Mouse (Mus musculus) layer of hippocampus, adult 2 months (tissue): ENCODE measurements around the gene Cdkn2aip. TPM values are rescaled to one million over a fixed set of nuclear protein-coding genes. Genes with fewer than 3 reads are reported as not detected.

Experiments
- DNase-seq, 2 experiments: peaks; one replicate each; pipeline ENCODE4 v3.0.0; 2022; ENCODE audit warnings: low spot score in 2 of 2
- H3K27ac ChIP-seq: fragments of 200-600 bp; 2 replicates; pipeline ENCODE4 v1.8.1; 2022
- H3K4me3 ChIP-seq: fragments of 200-600 bp; 2 replicates; pipeline ENCODE4 v1.8.1; 2022; ENCODE audit warnings: mild to moderate bottlenecking
- CTCF ChIP-seq: fragments of 200-600 bp; conservative IDR thresholded peaks from 2 replicates; pipeline ENCODE4 v1.8.1; 2022; ENCODE audit warnings: antibody characterized with exemption, mild to moderate bottlenecking, moderate library complexity
- total RNA-seq, 2 experiments: library from RNA; stranded (reverse); gene quantifications; 2 replicates each; pipeline ENCODE4 v1.2.3; 2021

Cdkn2aip gene
- total RNA-seq, 2 experiments from 2014 or later = 14.3 to 17.2 TPM

DNA sequence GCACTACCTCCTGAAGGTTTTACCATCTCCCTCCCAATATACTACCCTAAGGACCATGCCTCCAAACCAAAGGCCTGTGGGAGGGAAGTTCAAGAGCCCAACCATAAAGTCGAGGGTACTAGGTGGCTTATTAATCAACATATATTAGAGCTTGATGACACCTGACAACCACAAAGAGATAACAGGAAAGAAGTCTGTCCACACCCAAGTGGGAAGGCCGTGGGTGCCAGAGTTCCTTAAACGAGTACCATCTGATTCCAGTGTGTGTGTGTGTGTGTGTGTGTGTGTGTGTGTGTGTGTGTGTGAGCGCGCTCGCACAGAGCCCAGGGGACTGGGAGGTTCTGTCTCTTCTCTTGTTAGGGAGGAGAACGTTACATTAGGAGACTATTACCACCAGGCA is 15.6 kb upstream of the Cdkn2aip start:
- no peak for TF ChIP-seq CTCF
- DNase-seq = no peak
- H3K4me3 ChIP-seq = no peak overlapping the region
- no peak overlapping the region for H3K27ac ChIP-seq

DNA sequence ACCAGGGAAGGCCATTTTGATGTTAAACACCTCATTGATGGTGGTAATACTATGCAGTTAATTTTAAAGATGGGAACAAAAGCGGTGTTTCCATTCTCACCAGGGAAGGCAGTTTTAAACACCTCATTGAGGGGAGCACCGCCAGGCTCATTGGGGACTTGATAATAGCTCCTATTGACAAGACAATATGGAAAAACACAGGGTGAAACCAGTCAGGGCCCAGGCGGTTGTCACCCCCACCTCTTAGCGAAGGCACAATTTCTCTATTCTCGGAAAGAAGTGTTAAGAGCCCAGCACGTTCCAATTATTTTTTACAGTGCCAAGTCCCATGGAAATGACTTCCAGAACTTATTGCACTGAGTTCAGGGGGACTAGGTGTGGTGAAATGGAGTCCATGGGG is 13.2 kb upstream of the Cdkn2aip start:
- no peak for TF ChIP-seq CTCF
- no peak overlapping the region for H3K27ac ChIP-seq
- DNase-seq = no peak

DNA sequence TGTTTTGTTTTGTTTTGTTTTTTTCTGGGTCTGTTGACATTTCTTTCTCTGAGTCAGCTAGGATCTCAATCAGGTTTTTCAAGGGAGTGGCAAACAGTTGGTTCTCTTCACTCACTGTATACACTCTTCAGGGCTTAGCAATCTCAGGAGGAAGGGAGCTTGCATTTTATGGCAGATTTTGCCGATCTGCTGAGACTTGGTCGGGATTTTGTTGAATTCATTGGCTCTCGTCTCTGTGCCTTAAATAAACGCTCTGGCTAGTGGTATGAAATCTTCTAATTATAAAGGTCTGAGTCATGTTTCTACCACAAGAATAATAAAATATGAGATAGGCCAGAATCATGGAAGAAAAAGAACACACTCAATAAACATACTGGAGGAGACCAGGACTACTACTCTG is 7.9 kb upstream of the Cdkn2aip start:
- TF ChIP-seq CTCF = no peak
- DNase-seq = no peak
- Histone ChIP-seq H3K4me3 (no peak overlapping the region), H3K27ac (no peak overlapping the region)

More for the DNA sequence above, 13.2 kb upstream of the Cdkn2aip start:
- H3K4me3 ChIP-seq = no peak overlapping the region

DNA sequence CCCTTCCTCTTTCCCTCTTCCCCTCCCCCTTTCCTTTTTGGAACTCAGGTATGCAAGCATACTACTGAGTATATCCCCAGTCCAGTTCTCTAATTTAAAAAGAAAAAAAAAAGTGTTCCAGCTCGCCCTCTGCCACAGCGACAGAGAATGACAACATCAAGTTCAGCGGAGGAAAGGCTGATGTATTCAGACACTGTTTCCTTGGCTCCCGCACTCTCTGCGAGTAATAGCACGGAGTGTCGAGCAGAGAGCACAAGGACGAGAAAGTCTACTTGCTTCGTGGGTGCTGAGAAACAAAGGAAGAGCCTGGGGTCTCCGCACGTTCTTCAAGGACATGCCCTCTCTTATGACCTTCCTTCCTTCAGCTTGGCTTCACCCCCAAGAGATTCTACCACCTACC is 4.9 kb upstream of the Cdkn2aip start:
- TF ChIP-seq CTCF = peak; percentile 30; the same call in 1 of the 2 replicates
- no peak for DNase-seq
- H3K4me3 ChIP-seq = no peak overlapping the region
- H3K27ac ChIP-seq = no peak overlapping the region

DNA sequence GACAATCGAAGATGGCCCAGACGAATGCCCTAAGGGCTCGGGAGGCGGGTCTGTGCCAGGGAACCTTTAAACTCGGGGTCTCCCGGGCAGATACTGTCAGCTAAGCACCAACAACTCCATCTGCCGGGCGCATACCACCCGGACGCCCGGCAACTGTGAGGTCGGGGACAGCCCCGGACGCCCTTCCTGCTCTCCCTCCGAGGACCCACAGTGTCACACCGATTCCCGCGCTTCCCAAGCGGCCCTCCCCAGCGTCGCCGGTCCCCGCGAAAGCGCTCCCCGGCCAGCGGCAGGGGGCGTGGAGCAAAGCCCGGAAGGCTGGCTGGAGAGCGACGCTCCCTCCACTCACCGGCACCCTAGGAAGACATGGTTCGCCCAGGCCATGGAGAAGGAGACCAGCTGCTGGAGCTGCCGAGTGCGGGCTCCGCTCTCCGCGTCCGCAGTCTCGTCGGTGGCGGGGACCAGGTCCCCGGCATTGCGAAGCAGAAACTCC is 515 bp downstream of the Cdkn2aip start:
- TF ChIP-seq CTCF = peak; percentile 34
- Histone ChIP-seq H3K4me3 (peak overlapping the region; percentile 77), H3K27ac (peak overlapping the region; percentile 99)
- DNase-seq = peak in 1 of 2 experiments; percentile 23

DNA sequence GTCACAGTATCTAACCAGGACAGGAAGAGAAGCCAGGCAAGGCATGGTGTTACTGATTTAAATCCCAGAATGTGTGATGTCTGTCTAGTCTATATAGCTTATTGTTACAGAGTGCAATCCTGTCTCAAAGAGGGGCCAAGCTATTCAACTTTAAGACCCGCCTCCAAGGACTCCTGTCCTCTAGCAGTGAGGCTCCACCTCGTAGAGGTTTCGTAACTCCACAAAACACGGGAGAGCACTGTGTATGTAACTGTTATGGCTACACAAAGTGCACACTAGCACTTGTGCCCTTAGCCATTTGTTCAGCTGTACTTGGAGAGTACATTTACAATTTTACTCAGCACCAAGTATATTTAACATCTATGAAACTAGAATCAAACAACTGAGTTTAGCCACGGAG is 5.6 kb downstream of the Cdkn2aip start:
- DNase-seq = no peak
- no peak overlapping the region for H3K27ac ChIP-seq
- no peak overlapping the region for H3K4me3 ChIP-seq
- no peak for TF ChIP-seq CTCF

DNA sequence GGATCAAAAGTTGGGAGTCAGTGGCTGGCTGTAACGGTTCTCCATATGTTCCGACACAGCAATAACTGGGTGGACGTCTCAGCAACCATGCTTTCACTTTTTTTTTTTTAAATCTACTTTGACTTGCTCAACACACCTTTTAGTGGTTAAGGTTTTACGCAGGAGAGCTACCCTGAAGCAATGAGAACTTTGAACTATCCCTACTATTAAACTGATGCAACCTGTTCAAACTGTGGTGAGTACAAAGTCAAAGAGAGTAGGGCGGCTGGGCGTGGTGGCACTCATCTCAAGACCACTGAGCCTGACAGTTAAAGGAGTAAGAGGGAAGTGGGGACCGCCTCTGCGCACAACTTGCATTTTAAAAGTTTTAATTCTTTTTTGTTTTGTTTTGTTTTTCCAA is 7.0 kb downstream of the Cdkn2aip start:
- no peak for DNase-seq
- Histone ChIP-seq H3K27ac (no peak overlapping the region), H3K4me3 (no peak overlapping the region)
- no peak for TF ChIP-seq CTCF

DNA sequence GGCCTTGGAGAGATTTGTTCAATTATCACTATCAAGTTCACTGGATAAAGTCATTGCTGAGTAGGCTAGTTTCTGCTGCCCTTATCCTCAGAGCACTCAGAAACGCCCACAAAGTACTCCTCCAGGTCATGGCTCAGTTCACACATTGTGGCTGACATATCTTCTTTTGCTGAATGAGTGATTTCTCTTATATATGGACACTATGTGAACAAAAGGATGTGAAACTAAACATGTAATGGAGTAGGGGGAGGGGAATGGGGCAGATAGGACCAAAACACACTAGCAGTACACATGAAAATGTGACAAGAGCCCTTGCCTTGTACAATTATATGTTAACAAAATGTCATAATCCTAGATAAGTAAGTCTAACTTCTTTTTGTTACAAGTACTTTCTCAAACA is 11.4 kb downstream of the Cdkn2aip start:
- TF ChIP-seq CTCF = no peak
- H3K4me3 ChIP-seq = no peak overlapping the region
- H3K27ac ChIP-seq = no peak overlapping the region
- DNase-seq = no peak

DNA sequence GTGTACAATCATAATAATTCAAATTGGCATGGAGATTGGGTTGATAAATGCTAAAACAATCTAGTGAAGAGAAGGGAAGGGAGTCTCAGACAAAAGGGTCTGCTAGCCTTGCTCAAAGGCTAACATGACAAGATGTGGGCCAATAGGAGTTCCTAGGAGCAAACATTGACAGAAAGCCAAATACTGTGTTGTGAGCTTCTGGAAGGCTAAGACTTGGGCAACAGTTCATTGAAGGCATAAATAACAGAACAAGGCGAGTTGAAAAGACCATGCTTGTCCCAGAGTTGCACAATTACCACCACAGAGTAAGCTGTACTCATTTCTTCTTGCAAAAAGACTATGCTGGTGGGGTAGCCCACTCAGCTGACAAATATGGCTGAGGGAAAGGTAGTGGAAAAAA is 16.0 kb downstream of the Cdkn2aip start:
- no peak for TF ChIP-seq CTCF
- no peak for DNase-seq
- Histone ChIP-seq H3K27ac (no peak overlapping the region), H3K4me3 (no peak overlapping the region)

DNA sequence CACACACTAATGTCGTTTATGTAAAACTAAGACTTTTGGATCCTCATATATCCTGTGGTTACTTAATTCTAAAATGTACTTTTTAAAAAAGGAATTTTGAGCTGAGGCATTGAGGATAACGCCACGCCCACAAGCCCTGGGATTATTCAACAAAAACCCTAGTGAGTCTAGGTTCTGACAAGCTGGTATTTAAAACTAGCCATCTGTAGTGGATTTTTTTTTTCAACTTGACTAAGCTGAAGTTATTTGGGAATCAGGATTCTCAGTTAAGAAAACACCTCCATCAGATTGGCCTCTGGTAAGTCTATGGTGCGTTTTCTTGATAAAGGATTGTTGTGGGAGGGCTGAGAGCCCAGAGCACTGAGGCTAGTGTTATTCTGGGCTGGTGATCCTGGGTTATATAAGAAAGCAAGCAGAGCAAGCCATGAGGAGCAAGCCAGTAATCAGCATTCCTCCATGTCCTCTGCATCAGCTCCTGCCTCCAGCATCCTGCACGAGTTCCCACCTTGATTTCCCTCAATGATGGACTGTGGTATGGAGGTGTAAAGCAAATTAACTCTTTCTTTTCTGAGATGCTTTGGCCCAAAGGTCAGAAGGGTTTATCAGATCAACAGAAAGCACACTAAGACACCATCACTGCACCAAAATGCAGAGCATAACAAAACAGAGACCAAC is 18.2 kb downstream of the Cdkn2aip start:
- H3K4me3 ChIP-seq = no peak overlapping the region
- peak overlapping the region; percentile 32; the same call in 1 of the 2 replicates for H3K27ac ChIP-seq
- TF ChIP-seq CTCF = no peak
- peak in 1 of 2 experiments; percentile 29 for DNase-seq

DNA sequence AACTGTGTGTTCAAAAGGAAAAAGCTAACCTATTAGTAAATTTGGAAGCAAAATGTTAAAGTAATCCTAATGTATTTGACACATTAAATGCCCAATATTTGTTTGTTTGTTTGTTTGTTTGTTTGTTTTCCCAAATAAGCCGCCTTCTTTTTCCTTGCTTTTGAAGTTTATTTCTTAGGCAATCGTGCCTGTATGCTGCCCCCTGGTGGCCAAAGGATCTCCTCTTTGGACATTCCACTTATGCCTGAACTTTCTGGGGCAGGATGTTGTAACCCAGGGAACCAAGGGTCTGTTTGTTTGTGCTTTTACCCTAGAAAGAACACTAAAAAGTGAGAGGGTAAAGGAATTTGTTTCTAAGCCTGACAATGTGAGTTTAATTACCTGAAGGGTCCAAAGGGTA is 20.6 kb downstream of the Cdkn2aip start:
- peak; percentile 49 to 77 for DNase-seq
- no peak overlapping the region for H3K4me3 ChIP-seq
- no peak overlapping the region for H3K27ac ChIP-seq
- TF ChIP-seq CTCF = peak; percentile 94

DNA sequence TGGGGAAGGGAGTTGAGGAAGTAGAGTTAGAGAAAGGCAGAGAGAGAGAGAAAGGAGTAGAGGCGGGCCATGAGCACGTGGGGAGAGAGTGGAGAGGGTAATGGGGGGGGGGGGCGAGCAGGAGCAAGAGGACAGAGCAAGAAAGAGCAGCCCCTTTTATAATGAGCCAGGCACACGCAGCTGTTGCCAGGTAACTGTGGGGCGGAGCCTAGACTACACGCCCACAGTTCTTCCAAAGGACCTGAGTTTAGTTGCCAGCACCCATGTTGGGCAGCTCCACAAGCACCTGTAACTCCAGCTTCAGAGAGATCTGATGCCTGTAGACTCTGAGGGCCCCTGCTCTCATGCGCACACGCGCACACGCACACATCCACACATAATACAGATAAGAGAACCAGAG is 21.9 kb downstream of the Cdkn2aip start:
- Histone ChIP-seq H3K4me3 (no peak overlapping the region), H3K27ac (no peak overlapping the region)
- DNase-seq = no peak
- TF ChIP-seq CTCF = no peak

DNA sequence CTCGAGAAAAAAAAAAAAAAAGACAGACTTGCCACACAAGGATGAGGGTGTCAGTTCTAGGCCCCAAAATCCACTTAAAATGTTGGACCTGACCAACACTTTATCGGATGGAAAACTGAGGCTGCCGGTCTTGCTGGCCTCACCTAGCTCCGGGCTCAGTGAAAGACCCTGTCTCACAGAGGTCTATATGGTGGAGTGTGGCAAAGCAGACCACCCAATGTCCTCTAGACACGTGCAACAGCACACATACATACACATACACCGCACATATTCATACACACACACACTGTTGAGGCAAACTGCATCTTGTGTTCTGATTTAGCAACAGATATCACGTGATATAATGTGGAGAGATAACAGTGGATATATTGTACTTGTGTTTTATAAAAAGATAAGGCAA is 22.4 kb downstream of the Cdkn2aip start:
- H3K27ac ChIP-seq = no peak overlapping the region
- H3K4me3 ChIP-seq = no peak overlapping the region
- DNase-seq = no peak
- no peak for TF ChIP-seq CTCF

DNA sequence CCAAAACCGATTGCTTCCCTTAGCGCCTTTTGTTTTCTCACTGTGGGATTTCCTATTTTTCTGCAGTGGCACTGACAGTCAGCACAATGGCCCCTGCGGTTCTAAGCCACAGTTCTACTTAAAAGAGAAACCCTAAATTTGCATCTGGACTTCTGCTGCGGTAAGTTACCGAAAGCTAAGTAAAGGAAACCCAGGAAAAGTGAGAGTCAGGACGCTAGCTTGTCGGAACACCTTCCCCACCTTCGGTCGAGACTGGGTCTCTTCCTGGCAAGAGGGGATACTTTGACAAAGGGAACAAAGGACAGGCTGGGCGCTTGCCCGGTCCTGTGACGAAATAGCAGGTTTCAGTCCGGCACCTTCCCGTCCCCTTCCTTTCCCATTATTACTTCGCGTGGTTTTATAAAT is 23.1 kb downstream of the Cdkn2aip start:
- TF ChIP-seq CTCF = no peak
- Histone ChIP-seq H3K27ac (peak overlapping the region; percentile 49), H3K4me3 (peak overlapping the region; percentile 3; the same call in 1 of the 2 replicates)
- no peak for DNase-seq
